Mouse (Mus musculus) MN1 (cell line): ENCODE measurements around the gene Mindy4.

Experiments used
- DNase-seq: peaks from one replicate; pipeline ENCODE4 v3.0.0-alpha.2; 2016; ENCODE audit warnings: low spot score

Gene Mindy4

GRCm38 (mm10) chr6:55257246-55257645, 54.1 kb downstream of the Mindy4 start:
- DNase-seq = no peak

GRCm38 (mm10) chr6:55258428-55259325, 55.5 kb downstream of the Mindy4 start:
- no peak for DNase-seq

- no peak for DNase-seq
These were observed 59.0 kb downstream of the Mindy4 start for GRCm38 (mm10) chr6:55262161-55262560.

GRCm38 (mm10) chr6:55263490-55264046, 60.4 kb downstream of the Mindy4 start:
- DNase-seq = no peak

GRCm38 (mm10) chr6:55264741-55265366, 61.7 kb downstream of the Mindy4 start:
- DNase-seq = no peak

GRCm38 (mm10) chr6:55272952-55273351, 69.8 kb downstream of the Mindy4 start:
- no peak for DNase-seq

GRCm38 (mm10) chr6:55273463-55273862, 70.3 kb downstream of the Mindy4 start:
- DNase-seq = no peak

GRCm38 (mm10) chr6:55275000-55275399, 71.8 kb downstream of the Mindy4 start:
- no peak for DNase-seq

GRCm38 (mm10) chr6:55275786-55276185, 72.6 kb downstream of the Mindy4 start:
- no peak for DNase-seq

GRCm38 (mm10) chr6:55276692-55277282, 73.6 kb downstream of the Mindy4 start:
- DNase-seq = no peak

- DNase-seq = no peak
These were observed 74.9 kb downstream of the Mindy4 start for GRCm38 (mm10) chr6:55278086-55278485.

- DNase-seq = no peak
These were observed 75.3 kb downstream of the Mindy4 start for GRCm38 (mm10) chr6:55278520-55278919.

- DNase-seq = no peak
These were observed 77.8 kb downstream of the Mindy4 start for GRCm38 (mm10) chr6:55280979-55281378.

GRCm38 (mm10) chr6:55281687-55282086, 78.5 kb downstream of the Mindy4 start:
- DNase-seq = no peak

GRCm38 (mm10) chr6:55282348-55282747, 79.2 kb downstream of the Mindy4 start:
- DNase-seq = no peak

GRCm38 (mm10) chr6:55285218-55285617, 82.0 kb downstream of the Mindy4 start:
- no peak for DNase-seq

- no peak for DNase-seq
These were observed 84.9 kb downstream of the Mindy4 start for GRCm38 (mm10) chr6:55288007-55288602.

GRCm38 (mm10) chr6:55294549-55295131, 91.5 kb downstream of the Mindy4 start:
- DNase-seq = peak; percentile 73

GRCm38 (mm10) chr6:55295325-55295724, 92.1 kb downstream of the Mindy4 start:
- DNase-seq = peak; percentile 44

GRCm38 (mm10) chr6:55299482-55299881, 96.3 kb downstream of the Mindy4 start:
- DNase-seq = no peak

- no peak for DNase-seq
These were observed 96.7 kb downstream of the Mindy4 start for GRCm38 (mm10) chr6:55299917-55300316.

- no peak for DNase-seq
These were observed 97.5 kb downstream of the Mindy4 start for GRCm38 (mm10) chr6:55300704-55301103.
